Mouse (Mus musculus): ENCODE results near the gene Stambpl1.

Gene Stambpl1

GRCm38 (mm10) chr19:34287221-34287620, 95.2 kb downstream of the Stambpl1 start:
- no peak for DNase-seq

DNA sequence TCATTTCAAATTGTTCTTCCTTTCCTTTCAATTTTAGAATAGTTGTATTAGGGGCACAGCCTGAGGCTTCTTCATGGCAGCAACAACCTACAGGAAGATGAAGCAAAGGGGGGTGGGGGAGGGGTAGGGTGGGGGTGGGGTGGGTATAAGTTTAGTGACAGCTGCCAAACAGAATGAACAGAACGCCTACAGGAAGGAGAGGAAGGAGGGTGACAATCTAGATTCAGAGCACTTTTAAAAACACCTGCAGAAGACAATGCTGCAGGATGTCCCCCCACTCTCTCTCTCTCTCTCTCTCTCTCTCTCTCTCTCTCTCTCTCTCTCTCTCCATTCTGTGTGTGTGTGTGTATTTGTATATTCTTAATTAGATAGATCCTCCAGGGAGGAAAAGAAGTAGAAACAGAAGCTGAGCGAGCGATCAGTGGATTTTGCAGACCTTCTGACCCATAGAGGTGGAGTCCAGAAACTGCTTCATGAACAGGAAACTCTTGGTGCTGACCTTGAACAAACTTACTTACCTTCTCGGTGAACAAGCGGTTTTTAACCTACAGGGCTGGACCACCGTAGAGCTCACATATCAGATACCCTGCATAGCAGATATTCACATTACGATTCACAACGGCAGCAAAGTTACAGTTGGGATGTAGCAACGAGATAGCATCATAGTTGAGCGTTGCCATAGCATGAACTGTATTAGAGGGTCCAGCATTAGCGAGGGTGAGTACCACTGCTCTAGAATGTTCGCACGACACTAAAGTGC, 95.8 kb downstream of the Stambpl1 start:
- no peak for DNase-seq

GRCm38 (mm10) chr19:34288696-34289095, 96.7 kb downstream of the Stambpl1 start:
- no peak for DNase-seq

Data from right cerebral cortex, postnatal 25 days (tissue).